Mouse (Mus musculus) midbrain, embryonic 10.5 days (tissue): Measurements from ENCODE around the gene Gm4491. TPM values are rescaled to one million over a fixed set of nuclear protein-coding genes. Genes with fewer than 3 reads are reported as not detected.
A peak's percentile ranks its signal among the peaks of the same experiment; 100 is the strongest.

Experiments used
- DNase-seq: peaks from one replicate; pipeline ENCODE4 v3.0.0-alpha.2; 2017; ENCODE audit warnings: low spot score
- H3K27ac ChIP-seq: fragments of 300-500 bp; sonication (generic); replicated peaks from 2 replicates; pipeline ENCODE4 v1.5.1; 2016; ENCODE audit warnings: mild to moderate bottlenecking
- H3K27me3 ChIP-seq: fragments of 300-500 bp; sonication (generic); 2 replicates; pipeline ENCODE4 v1.6.1; 2016; ENCODE audit warnings: low read depth, mild to moderate bottlenecking; ENCODE audit not compliant: poor library complexity, severe bottlenecking
- H3K36me3 ChIP-seq: fragments of 300-500 bp; sonication (generic); 2 replicates; pipeline ENCODE4 v1.6.1; 2016; ENCODE audit warnings: mild to moderate bottlenecking, moderate library complexity
- H3K4me1 ChIP-seq: fragments of 300-500 bp; sonication (generic); 2 replicates; pipeline ENCODE4 v1.6.1; 2016
- H3K4me3 ChIP-seq: fragments of 300-500 bp; sonication (generic); 2 replicates; pipeline ENCODE4 v1.5.1; 2016; ENCODE audit warnings: mild to moderate bottlenecking, moderate library complexity
- H3K9me3 ChIP-seq: fragments of 300-500 bp; sonication (generic); replicated peaks from 2 replicates; pipeline ENCODE4 v1.6.1; 2016; ENCODE audit warnings: mild to moderate bottlenecking
- WGBS: fragments of 180-500 bp; shearing (Covaris S2); methylation state at CpG from one replicate; pipeline ENCODE4 v1.1.7; 2016; 5-methylcytosine and 5-hydroxymethylcytosine counted together
- polyA plus RNA-seq: library from polyadenylated mRNA; unstranded; fragments of >200 nt; fragmentation: Nextera tagmentation; extraction: Ambion mirVana; gene quantifications from 2 replicates; pipeline ENCODE4 v1.2.1, GENCODE M21; 2016

The Gm4491 gene
- not detected in 2 replicates for polyA plus RNA-seq

DNA sequence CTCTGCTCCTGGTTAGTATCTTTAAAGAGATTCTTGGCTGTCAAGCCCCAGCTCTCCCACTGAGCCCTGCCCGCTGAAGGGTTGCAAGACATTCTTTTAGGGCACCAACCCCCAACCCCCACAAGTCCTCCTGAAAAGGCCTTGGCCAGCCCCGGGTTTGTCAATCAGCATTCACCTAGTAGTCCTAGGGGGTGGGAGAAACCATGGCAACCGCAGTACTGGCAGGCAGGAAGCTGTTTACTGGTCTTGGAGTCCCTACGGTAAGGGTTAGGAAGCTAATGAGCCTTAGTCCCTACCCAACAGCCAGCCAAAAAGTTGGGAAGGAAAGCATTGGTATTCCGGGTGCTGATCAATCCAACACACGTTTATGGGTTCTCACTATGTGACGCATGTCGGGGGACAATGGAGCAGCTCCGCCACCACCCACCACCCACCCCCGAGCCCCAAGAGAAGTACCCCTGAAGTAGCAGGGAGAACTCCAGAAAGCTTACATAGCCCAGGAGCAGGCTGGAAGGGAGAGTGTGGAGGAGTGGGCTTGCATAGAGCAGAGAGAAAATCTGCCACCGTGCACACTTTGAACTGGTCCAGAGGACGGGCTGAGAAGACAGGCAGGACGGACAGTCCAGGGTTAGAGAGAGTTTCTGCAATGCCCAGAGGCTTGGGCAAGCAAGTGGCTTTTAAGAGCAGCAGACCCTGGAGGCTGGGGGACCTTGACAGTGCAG is at the start of gene Gm4491:
Gm4491 (minus strand) TSS at position 61 of the 722 bp plus-strand sequence.
- H3K27ac ChIP-seq: peak within 1 kb of the TSS; percentile 68

DNA sequence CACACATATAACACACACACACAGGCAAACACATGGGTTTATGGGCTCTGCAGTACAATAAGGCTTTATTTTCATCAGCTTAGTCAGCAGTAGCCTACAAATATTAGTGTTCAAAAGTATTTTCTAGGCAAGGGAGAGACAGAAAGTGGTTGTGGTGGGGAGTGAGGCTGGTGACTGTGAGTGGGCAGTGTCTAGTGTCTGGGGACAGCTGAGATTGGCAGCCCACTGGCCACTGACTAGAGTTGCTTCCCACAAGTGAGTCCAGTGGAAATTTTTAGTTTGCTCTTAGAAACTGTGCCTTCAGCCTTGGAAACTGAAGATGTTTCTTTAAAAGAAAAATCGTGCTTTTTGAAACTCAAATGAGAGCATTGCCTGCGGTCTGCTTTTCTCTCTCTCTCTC is 46.1 kb upstream of the Gm4491 start:
- no peak overlapping the region for H3K27ac ChIP-seq
- 80% methylated on average over 2 of the region's 2 CpGs for WGBS
- DNase-seq: no peak
- H3K9me3 ChIP-seq: no peaks in the 10 kb centered on the region; the same call in 1 of the 2 replicates
- H3K4me3 ChIP-seq: no peak overlapping the region
- H3K27me3 ChIP-seq: no peaks in the 10 kb centered on the region
- peaks cover 11% of the 10 kb centered on the region for H3K4me1 ChIP-seq
- H3K36me3 ChIP-seq: no peaks in the 10 kb centered on the region

More for the DNA sequence above, at the start of gene Gm4491:
- Histone ChIP-seq H3K27me3 (peaks cover 3% of the 10 kb centered on the region; the same call in 1 of the 2 replicates), H3K36me3 (no peaks in the 10 kb centered on the region), H3K9me3 (no peaks in the 10 kb centered on the region), H3K4me1 (peaks cover 39% of the 10 kb centered on the region), H3K4me3 (peak within 1 kb of the TSS; percentile 41)
- WGBS: 8% methylated on average over 13 of the region's 13 CpGs
- DNase-seq: peak; percentile 70

DNA sequence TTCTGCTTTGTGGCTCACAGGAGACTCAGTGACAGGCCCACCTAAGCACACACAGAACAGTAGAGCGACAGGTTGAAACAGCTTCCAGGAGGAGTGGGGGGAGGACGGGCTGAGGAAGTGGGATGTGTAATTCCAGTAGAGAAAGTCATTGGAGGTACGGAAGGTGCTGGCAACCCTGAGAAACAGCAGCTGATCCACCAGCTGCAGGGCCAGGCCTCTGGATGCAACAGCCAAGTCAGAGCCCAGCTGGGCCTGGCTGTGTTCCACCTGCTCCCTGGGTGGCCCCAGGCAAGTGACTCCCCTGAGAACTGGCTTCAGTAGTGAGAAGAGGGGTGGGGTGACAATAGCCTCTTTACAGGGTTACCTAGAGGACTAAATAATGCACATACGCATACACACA is 45.5 kb upstream of the Gm4491 start:
- Histone ChIP-seq H3K4me1 (peaks cover 11% of the 10 kb centered on the region), H3K9me3 (no peaks in the 10 kb centered on the region; the same call in 1 of the 2 replicates), H3K27ac (no peak overlapping the region), H3K27me3 (no peaks in the 10 kb centered on the region), H3K36me3 (no peaks in the 10 kb centered on the region), H3K4me3 (no peak overlapping the region)
- DNase-seq: no peak
- 86% methylated on average over 4 of the region's 4 CpGs for whole genome bisulfite sequencing

DNA sequence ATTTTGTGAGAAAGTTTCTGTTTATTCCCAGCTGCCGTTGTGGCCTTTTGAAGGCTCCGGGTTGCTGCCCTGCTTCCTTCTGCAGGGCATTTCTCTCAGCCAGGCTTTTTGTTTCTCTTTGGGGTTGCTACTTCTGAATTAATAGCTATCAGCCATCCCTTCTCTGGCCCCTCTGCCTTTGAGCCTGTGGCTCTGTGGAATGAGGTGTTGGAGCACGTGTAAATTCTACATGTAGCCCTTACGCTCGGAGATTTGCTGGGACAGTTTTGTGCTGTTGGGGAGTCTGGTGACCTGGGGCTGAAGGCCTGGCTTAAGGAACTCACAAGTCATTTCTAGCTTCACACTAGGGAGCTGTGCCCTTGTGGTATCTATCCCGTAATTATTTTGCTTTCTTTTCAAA is 39.2 kb upstream of the Gm4491 start:
- Histone ChIP-seq H3K9me3 (no peaks in the 10 kb centered on the region; the same call in 1 of the 2 replicates), H3K4me3 (no peak overlapping the region), H3K27me3 (no peaks in the 10 kb centered on the region), H3K36me3 (no peaks in the 10 kb centered on the region), H3K4me1 (peaks cover 7% of the 10 kb centered on the region), H3K27ac (no peak overlapping the region)
- WGBS: 61% methylated on average over 6 of the region's 6 CpGs
- no peak for DNase-seq

DNA sequence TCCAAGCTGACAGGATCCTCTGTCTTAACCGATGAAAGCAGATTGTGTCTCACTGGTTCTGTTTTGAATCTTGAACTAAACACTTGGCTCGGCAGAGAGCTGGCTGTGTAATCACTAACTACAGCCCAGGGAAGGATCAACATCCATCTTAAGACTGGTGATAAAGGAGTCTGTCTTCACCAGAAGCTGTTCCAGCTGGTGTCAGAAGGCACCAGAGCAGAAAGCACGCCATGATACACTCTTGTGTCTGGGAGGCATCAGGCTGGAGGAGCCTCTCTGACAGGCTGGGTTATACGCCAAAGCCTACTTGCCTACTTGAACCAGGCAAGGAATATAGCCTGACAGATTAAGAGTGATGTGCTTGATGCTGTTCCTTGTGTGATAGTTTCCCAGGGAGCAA is 30.1 kb upstream of the Gm4491 start:
- Histone ChIP-seq H3K4me1 (peaks cover 5% of the 10 kb centered on the region; the same call in 1 of the 2 replicates), H3K36me3 (no peaks in the 10 kb centered on the region), H3K9me3 (no peaks in the 10 kb centered on the region), H3K27me3 (no peaks in the 10 kb centered on the region), H3K4me3 (no peak overlapping the region), H3K27ac (no peak overlapping the region)
- WGBS: 71% methylated on average over 4 of the region's 4 CpGs
- no peak for DNase-seq

DNA sequence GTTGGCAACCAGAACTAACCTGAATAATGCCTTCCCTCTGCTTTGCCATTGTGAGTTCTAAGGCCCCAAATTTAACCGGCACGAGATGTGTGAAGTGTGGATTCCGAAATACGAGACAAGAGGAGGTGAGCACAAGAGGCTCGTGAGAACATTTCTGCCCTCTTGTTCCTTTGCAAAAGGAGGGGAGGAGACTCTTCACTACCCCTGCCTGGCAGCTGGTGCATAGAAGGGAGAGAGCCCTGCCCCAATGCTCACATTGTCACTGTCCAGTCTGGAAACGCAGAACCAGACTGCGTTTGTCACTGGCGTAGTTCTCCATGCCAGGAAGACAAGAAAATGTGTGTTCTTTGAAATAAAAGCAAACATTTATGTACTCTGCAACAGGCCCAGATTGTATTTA is 19.6 kb upstream of the Gm4491 start:
- no peaks in the 10 kb centered on the region for H3K36me3 ChIP-seq
- no peak for DNase-seq
- H3K4me3 ChIP-seq: no peak overlapping the region
- 54% methylated on average over 8 of the region's 8 CpGs for WGBS
- H3K9me3 ChIP-seq: no peaks in the 10 kb centered on the region
- H3K4me1 ChIP-seq: peaks cover 30% of the 10 kb centered on the region
- no peak overlapping the region for H3K27ac ChIP-seq
- H3K27me3 ChIP-seq: peaks cover 58% of the 10 kb centered on the region

DNA sequence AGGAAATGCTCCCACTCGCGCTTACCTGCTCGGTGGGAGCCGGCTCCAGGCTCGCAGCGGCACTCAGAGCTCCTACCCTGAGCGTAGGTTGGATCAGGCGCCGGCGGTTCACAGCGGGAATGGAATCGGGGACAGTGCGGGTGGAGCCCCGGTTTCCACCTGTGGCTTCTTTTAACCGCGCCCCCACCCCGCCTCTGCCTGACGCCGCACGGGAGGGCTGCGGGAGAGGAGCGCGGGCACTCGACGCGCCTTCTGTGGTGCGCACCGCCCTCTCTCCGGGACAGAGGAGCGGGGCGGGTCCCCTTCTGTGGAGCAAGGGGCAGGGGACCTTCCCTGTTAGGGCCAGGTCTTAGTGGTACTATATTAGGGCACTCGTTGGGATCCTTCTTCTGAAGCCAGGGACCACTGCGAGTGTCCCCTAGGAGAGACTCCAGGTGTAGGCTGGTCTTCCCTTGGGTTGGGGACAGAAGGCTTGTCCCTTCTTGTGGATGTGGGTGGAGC is 17.5 kb upstream of the Gm4491 start, which contains the start of gene Gjb6:
Gjb6 (minus strand) TSS at position 451 of the 501 bp plus-strand sequence.
- peaks cover 64% of the 10 kb centered on the region for H3K27me3 ChIP-seq
- H3K9me3 ChIP-seq: no peaks in the 10 kb centered on the region
- H3K36me3 ChIP-seq: no peaks in the 10 kb centered on the region
- H3K4me1 ChIP-seq: peaks cover 30% of the 10 kb centered on the region
- DNase-seq: no peak
- H3K4me3 ChIP-seq: peak within 1 kb of the TSS; percentile 59
- H3K27ac ChIP-seq: no peak within 1 kb of the TSS; the same call in 1 of the 2 replicates
- 2% methylated on average over 33 of the region's 33 CpGs for WGBS

DNA sequence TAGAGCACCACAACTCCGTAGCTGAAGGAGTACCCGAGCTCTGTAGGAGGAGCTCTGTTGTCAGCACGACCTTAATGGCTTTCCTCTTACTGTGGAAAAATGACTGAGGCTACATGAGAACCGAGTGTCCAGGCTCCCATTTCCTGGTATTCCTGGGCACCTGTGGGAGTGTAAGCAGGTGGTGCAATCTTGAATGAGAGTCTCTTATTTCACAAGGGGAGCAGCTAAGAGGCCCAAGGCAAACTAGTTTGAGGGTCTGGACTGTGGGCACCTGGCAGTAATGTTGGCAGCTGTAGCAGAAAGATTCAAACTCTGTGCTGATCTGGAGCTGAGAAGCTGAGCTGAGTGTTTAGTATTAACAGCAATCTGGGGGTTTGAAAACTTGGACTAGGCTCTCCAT is 11.7 kb upstream of the Gm4491 start:
- no peak for DNase-seq
- no peak overlapping the region for H3K27ac ChIP-seq
- H3K36me3 ChIP-seq: no peaks in the 10 kb centered on the region
- peaks cover 24% of the 10 kb centered on the region for H3K27me3 ChIP-seq
- 81% methylated on average over 4 of the region's 4 CpGs for WGBS
- H3K4me3 ChIP-seq: no peak overlapping the region
- no peaks in the 10 kb centered on the region for H3K9me3 ChIP-seq
- peaks cover 2% of the 10 kb centered on the region; the same call in 1 of the 2 replicates for H3K4me1 ChIP-seq

DNA sequence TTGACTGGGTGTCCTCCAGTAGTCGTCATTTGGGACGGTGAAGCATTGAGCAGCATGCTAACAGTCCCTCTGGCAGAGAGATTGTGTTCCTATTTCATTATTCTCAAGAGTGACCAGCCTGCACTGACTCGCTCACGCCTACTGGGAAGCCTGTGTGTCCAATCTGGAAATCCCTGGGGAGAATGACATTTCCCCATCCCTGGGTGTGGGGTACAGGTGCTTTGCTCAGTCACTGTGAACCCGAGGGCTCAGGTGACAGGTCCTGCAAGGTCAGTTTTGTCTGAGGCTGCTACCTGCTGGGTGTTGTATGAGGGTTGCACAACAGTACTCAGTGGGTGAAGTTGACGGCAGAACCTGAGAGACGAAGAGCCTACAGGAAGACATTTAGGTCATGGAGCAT is 6.6 kb upstream of the Gm4491 start:
- Histone ChIP-seq H3K4me3 (no peak overlapping the region), H3K36me3 (no peaks in the 10 kb centered on the region), H3K27ac (no peak overlapping the region), H3K4me1 (0 out of 2 replicates have a peak, but pooled peaks cover 5% of the 10 kb centered on the region), H3K27me3 (no peaks in the 10 kb centered on the region), H3K9me3 (no peaks in the 10 kb centered on the region)
- 92% methylated on average over 7 of the region's 7 CpGs for WGBS
- no peak for DNase-seq

DNA sequence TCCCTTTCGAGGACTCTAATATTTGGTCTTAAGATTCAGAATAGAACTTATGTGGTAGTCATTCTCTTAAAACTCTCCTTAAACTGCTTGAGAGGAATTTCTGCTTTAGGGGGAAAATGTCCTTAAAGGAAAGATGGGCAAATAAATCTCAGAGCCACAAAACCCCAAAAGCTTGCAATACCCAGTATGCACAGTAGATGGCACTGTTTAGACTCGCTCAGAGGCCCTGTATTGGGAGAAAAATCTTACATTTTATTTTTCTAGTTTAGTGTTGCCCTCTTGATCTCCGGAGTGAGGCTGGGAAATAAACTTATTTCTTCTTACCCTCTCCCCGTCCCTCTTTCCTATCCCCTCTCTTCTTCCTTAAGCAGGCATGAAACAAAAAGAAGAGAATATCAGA is 6.5 kb downstream of the Gm4491 start:
- 7% methylated on average over 4 of the region's 4 CpGs for WGBS

DNA sequence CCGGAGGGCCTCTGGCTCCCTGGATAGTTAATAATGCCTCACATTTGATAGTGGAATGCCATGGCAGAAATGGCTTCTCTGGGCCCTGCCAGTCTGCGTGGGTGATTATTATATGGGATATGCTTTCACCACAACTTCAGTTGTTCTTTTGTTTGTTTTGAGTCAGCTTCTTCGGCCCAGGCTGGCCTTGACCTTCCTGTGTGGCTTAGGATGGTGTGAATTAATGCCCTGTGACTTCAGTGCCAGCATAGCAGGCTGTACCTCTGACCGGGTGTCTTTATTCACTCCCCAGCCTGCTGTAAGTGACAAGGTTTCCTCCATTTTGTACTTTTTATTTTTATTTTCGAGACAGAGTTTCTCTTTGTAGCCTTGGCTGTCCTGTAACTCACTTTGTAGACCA is 7.8 kb downstream of the Gm4491 start:
- Histone ChIP-seq H3K27ac (no peak overlapping the region), H3K4me1 (peaks cover 17% of the 10 kb centered on the region), H3K36me3 (no peaks in the 10 kb centered on the region), H3K9me3 (no peaks in the 10 kb centered on the region), H3K27me3 (peaks cover 60% of the 10 kb centered on the region), H3K4me3 (no peak overlapping the region)
- 83% methylated on average over 5 of the region's 5 CpGs for WGBS
- DNase-seq: no peak

More for the DNA sequence above, 6.5 kb downstream of the Gm4491 start:
- Histone ChIP-seq H3K27ac (no peak overlapping the region), H3K4me1 (peaks cover 14% of the 10 kb centered on the region), H3K36me3 (no peaks in the 10 kb centered on the region), H3K4me3 (no peak overlapping the region), H3K27me3 (peaks cover 47% of the 10 kb centered on the region), H3K9me3 (no peaks in the 10 kb centered on the region)
- DNase-seq: peak; percentile 38

DNA sequence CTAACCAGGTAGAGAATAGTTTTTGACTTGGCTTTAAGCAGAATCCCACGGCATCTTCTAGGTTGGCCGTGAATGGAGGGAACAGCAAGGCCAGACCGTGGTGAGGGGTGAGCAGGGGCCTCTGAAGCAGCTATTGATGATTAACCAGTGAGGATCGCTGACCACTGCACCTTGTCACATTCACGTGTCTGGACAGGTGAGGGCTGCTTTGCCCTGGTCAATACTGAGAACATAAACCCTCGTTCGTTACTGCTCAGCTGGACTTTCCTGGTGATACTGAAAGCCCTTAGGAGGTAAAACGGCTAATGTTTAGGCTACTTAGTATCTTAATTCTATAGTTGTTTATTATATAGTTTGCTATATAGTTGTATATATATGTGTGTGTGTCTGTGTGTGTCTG is 8.6 kb downstream of the Gm4491 start:
- Histone ChIP-seq H3K27ac (no peak overlapping the region), H3K9me3 (no peaks in the 10 kb centered on the region), H3K4me1 (peaks cover 17% of the 10 kb centered on the region), H3K36me3 (no peaks in the 10 kb centered on the region), H3K27me3 (peaks cover 68% of the 10 kb centered on the region), H3K4me3 (no peak overlapping the region)
- DNase-seq: no peak
- 84% methylated on average over 8 of the region's 8 CpGs for WGBS

DNA sequence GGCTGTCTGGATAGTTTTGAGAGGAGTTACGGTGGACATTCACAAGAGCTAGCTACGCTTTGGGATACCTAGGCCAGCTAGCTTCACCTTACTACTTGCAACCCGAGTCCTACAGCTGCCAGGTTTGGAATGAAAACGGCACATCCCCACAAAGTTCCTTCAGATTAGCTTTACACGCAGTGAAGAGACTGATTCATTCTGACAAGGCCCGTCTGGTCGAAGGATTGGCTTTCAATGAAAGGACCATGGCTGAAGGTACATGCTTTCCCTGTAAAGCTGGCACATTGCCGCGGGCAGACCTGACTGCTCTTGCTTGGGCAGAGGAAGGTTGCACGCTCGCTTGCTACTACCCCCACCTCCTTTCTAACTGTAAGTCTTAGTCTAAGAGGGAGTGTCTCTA is 10.0 kb downstream of the Gm4491 start:
- H3K4me3 ChIP-seq: no peak overlapping the region

More for the DNA sequence above, 10.0 kb downstream of the Gm4491 start:
- Histone ChIP-seq H3K27me3 (peaks cover 76% of the 10 kb centered on the region), H3K27ac (no peak overlapping the region), H3K4me1 (peaks cover 17% of the 10 kb centered on the region), H3K36me3 (no peaks in the 10 kb centered on the region), H3K9me3 (no peaks in the 10 kb centered on the region)
- DNase-seq: no peak
- WGBS: 46% methylated on average over 11 of the region's 11 CpGs
